Mouse (Mus musculus): Measurements from ENCODE around the gene Isg20l2. TPM values are rescaled to one million over a fixed set of nuclear protein-coding genes. Genes with fewer than 3 reads are reported as not detected.

The Isg20l2 gene
- total RNA-seq, 4 experiments from 2014 or later = 17.9 to 20.0 (median 19.5) TPM

GRCm38 (mm10) chr3:87913491-87913890, 16.6 kb upstream of the Isg20l2 start:
- DNase-seq = no peak

GRCm38 (mm10) chr3:87913891-87914290, 16.2 kb upstream of the Isg20l2 start:
- DNase-seq = no peak

GRCm38 (mm10) chr3:87916990-87917389, 13.1 kb upstream of the Isg20l2 start:
- DNase-seq = no peak

GRCm38 (mm10) chr3:87918551-87918950, 11.6 kb upstream of the Isg20l2 start:
- no peak for DNase-seq

GRCm38 (mm10) chr3:87919336-87920108, 10.6 kb upstream of the Isg20l2 start, which contains the start of gene Mrpl24:
Mrpl24 (plus strand) TSS chr3:87919506.
- DNase-seq = peak; percentile 85

GRCm38 (mm10) chr3:87920270-87920943, 9.7 kb upstream of the Isg20l2 start:
- DNase-seq = no peak

GRCm38 (mm10) chr3:87924996-87925395, 5.1 kb upstream of the Isg20l2 start:
- DNase-seq = peak; percentile 70

- no peak for DNase-seq
These were observed 2.7 kb upstream of the Isg20l2 start for GRCm38 (mm10) chr3:87927452-87927851.

GRCm38 (mm10) chr3:87929341-87930077, 605 bp upstream of the Isg20l2 start:
- DNase-seq = no peak

GRCm38 (mm10) chr3:87934026-87934425, 3.9 kb downstream of the Isg20l2 start:
- DNase-seq = no peak

- DNase-seq = no peak
These were observed 4.4 kb downstream of the Isg20l2 start for GRCm38 (mm10) chr3:87934501-87934900.

- DNase-seq = no peak
These were observed 5.1 kb downstream of the Isg20l2 start for GRCm38 (mm10) chr3:87935201-87935600.

GRCm38 (mm10) chr3:87935776-87936175, 5.7 kb downstream of the Isg20l2 start:
- DNase-seq = peak; percentile 56

GRCm38 (mm10) chr3:87940611-87941010, 10.5 kb downstream of the Isg20l2 start:
- no peak for DNase-seq

GRCm38 (mm10) chr3:87942471-87942870, 12.4 kb downstream of the Isg20l2 start:
- DNase-seq = no peak

GRCm38 (mm10) chr3:87943586-87943985, 13.5 kb downstream of the Isg20l2 start:
- DNase-seq = no peak

GRCm38 (mm10) chr3:87944838-87945600, 14.9 kb downstream of the Isg20l2 start:
- no peak for DNase-seq

- DNase-seq = no peak
These were observed 15.8 kb downstream of the Isg20l2 start for GRCm38 (mm10) chr3:87945781-87946540.

- no peak for DNase-seq
These were observed 16.4 kb downstream of the Isg20l2 start for GRCm38 (mm10) chr3:87946541-87946860.

GRCm38 (mm10) chr3:87947056-87947810, 17.1 kb downstream of the Isg20l2 start:
- no peak for DNase-seq

GRCm38 (mm10) chr3:87947811-87948199, 17.7 kb downstream of the Isg20l2 start:
- no peak for DNase-seq
